Mouse (Mus musculus) embryo, embryonic 11.5 days (tissue): ENCODE data around the gene Nhs.
A peak's percentile ranks its signal among the peaks of the same experiment; 100 is the strongest.

Experiments
- DNase-seq: peaks from one replicate; pipeline ENCODE4 v3.0.0-alpha.2; 2012; ENCODE audit warnings: low read depth, low spot score

Gene Nhs

DNA sequence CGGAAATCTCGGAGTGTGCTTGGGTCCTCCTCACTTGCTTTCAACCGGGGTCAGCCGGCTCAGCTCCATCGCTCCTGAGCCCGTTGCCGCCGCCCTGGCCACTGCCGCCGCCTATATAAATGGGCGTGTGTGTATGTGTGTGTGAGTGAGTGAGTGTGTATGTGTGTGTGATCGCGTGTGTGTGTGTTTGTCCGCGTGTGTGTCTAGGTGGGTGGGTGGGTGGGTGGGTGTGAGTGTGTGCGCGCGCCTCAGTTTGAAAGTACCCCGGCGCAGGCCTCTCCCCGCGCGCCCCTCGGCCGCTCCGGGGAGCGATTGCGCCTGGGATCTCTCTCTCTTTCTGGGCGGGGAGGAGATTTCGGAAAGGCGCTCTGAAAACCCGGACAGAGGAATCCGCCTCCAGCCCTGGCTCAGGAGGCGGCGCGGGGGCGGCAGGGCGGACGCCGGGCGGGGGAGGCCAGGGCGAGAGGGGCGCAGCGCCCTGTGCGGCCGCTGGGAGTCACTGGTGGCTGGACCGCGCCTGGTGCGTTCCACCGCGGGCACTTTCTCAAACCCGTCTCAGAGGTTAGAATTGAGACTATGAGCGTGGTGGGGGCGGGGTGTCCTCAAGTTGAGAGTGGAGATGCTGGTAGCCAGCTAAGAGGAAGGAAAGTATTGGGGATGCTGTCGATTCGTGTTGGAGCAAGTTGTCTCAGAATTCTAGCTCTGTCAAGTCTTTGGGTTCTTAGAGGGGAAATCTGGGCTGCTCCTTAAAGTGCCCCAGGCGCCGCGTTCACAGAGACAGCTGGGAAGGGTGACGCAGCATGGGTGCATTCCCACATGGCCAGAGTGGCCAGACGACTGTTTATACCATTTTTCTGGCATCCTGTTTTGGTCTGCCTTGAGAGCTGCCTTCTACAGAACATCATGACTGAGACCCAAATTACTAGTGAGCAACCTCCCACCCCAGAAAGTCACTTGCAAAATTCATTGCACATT is at the start of gene Nhs:
Gene Nhs (minus strand): TSS at position 94 of the 975 bp plus-strand sequence.
- DNase-seq = peak; percentile 57

GRCm38 (mm10) chrX:162206350-162206884 is 46.9 kb upstream of the Nhs start:
- DNase-seq = no peak

DNA sequence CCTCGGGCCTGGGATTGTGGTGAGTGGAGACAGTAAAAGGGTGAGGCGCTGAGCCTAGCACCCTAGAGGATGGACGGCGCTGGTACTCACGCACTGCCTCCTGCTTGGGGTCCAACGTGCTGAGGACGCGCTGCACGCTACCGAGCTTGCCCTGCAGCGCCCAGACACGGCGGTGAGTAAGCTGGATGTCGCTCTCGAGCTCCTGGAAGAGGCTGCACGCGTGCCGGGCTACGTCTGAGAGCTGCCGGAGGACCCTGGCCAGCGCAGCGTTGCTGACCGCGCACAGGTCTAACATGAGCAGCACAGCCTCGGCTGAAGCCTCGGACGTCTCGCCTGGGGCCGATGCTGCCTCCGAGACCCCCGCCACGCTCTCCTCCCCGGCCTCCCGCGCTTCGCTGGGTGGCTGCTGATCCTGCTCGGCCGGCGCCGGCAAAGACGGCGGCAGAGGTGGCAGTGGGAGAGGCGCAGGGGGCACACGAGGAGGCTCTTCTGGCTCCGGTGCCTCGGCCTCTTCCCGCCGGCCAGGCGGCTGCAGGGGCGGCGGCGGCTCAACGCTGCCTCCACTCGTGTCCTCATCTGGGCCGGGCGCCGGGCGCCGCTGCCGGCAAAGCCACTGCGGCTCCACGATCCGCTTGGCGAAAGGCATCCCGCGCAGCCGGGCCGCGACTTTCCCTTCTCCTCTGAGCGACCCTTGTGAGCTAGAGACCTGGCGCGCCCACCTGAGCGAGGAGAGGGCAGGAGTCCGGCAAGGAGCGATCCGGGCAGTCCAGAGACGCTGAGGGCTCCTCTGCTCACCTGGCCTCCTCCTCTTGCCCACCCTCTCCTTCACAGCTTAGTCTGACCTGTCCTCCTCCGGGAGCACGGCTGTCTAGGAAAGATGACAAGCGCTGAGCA is 540 bp downstream of the Nhs start:
- peak; percentile 22 for DNase-seq

DNA sequence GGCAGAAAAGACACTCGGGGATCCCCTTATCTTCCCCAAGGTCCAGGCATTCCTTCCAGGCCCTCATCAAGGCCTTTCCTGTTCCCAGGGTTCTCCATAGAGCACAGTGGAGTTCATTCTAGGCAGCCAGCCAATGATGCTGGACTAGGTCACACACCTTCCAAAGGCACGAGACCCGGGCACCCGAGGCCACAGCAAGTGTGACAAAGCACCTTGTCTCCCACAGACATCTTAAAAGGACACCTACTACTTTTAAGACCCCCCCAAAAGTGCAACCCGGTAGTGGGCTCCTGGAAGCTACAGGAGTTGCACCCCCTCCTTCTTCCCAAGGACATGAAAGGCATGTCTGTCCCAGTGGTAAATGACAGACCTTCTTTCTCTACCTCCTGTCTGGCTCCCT is 1.4 kb downstream of the Nhs start:
- no peak for DNase-seq

- DNase-seq = no peak
Measured at GRCm38 (mm10) chrX:162137807-162138206, 21.7 kb downstream of the Nhs start.

DNA sequence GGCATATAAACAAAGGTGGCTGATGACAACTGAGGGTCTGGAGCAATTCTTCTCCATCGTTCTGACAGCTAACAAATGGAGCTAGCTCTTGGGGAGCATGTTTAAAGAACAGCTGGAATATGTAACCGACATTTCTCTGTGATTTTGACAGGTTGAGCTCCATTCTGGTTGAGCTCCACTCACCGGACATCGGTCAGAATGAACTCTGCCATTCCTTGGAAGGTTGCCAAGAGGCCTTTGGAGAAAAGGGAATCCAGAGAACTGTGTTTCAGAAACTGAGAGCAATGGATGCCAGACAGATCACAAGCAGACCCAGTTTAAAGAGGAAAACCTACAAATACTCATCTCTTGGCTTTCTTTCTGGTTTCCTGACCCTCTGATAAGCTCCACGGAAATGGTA is 46.3 kb downstream of the Nhs start:
- DNase-seq = no peak

- DNase-seq = no peak
Measured at GRCm38 (mm10) chrX:162102802-162103434, 56.6 kb downstream of the Nhs start.

- no peak for DNase-seq
Measured at GRCm38 (mm10) chrX:162098364-162098763, 61.2 kb downstream of the Nhs start.

GRCm38 (mm10) chrX:162087291-162087690 is 72.2 kb downstream of the Nhs start:
- no peak for DNase-seq

DNA sequence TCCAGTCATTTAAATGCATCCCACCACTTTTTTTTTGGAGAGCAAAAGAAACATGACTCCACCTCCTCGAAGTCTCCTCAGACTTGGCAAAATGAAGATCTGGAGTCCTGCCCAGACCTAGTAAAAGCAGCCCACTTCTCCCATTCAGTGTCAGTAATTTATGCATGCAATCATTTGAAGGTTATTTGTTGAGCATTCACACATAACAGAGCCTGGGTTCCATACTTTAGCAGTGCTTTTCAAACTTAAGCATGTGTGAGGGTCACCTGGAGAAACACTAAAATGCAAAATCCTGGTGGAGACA is 73.7 kb downstream of the Nhs start:
- no peak for DNase-seq

- DNase-seq = no peak
Measured at GRCm38 (mm10) chrX:162085062-162085896, 74.3 kb downstream of the Nhs start.

- DNase-seq = no peak
Measured at GRCm38 (mm10) chrX:162063164-162063563, 96.4 kb downstream of the Nhs start.

DNA sequence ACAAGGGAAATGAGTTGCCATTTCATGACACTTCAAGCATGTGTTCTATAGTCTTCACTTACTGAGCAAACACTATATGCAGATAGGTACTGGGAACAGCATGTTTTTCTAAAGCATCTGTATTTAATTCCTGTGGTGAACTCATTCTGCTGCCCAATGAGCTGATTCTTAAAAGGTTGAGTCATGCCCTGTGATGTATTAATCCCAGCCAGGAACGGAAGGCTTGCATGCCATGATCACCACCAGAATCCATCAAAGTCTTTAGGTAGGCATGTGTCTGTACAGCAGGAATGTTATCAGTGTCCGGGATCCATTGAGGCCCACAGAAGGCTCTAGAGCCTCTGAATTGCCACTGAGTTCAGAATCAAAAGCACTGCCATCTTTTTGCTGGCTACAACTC is 103.9 kb downstream of the Nhs start:
- DNase-seq = no peak

DNA sequence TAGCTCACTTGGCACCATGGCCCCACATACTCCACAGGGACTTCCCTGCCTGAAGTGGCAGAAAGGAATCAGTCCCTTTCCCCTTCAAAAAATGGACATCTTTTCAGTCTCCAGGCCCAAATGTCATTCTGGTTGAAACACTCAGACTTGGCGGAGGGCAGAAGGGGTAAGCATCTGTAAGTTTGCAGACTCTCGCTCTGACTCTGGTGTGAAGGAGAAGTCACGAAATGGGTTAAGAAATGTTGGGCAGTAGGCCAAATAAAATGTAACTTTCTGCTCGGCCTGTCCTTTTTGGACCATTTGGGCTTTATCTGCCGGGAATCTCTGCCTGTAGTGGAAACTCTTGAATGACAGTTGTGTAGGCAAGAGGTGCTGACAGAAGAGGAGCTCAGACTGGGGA is 106.0 kb downstream of the Nhs start:
- no peak for DNase-seq

DNA sequence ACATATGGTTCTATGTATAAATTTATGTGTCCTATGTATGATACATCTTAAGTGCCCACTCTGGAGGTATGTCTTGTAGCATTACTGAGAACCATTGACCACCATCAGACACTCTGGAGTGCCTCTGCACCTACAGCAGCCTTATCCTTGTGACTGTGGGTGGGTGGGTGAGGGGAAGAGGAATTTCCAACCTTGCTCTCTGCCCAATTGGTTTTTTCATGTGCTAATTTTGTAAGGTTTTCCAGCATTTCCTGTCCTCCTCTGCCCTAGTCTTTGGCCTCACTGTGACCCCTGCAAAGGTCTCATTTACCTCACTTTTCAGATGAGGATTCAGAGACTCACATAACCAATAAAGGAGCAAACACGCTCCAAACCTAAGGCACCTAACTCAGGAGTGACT is 107.0 kb downstream of the Nhs start:
- no peak for DNase-seq

GRCm38 (mm10) chrX:162049616-162050015 is 109.9 kb downstream of the Nhs start:
- DNase-seq = no peak

GRCm38 (mm10) chrX:162045527-162045926 is 114.0 kb downstream of the Nhs start:
- no peak for DNase-seq

- no peak for DNase-seq
Measured at GRCm38 (mm10) chrX:162044109-162044508, 115.4 kb downstream of the Nhs start.

DNA sequence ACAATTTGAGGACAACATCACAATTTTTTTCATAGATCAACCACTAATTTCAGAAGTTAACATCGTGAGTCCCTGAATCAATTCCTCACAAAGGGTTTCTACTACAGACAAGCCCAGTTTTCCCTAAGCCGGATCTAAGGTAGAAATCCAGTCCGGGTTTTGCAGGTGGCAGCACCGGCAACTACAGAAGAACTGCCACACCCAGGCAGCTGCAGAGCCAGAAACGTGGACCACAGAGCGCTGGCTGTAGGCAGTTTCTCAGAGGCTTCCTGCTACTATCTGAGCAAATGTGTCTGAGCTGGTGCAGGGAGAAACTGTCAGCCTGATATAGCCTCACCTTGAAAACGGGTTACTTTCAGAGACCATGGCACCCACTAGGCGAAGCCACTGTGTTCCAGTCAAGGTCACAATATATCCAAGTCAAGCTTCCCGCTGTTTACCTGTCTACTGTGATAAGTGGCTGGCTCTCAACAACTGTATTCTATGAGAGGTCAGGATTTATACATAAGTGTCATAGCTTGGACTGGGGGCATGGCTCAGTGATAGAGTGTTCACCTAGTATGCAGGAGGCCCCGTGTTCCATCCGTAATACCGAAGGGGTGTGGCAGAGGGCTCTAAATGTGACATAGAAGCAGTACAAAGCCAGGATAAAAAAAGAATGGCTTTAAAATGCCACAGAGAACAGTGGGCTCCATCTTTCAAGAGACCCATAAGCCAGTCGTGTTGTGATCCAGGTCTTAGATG is 134.1 kb downstream of the Nhs start:
- peak; percentile 26 for DNase-seq

DNA sequence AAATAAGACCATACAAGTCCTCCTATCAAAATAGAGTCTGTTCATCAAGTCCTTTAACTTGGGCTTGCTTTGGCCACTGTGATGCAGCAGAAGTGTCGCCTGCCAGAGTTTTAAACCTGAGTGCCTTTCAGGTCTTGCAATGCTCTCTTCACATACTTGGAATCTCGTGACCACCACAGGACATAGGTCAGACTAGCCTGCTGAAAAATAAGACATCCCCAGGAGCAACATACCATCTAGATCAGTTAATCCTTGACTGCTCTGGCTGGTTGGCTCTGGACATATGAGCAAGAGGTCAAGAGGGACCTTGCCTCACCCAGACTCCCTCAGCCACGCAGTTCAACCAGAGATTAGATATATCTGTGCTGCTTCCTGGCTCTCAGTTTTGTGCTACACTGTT is 137.8 kb downstream of the Nhs start:
- no peak for DNase-seq
